Mouse (Mus musculus) adipocyte (in vitro differentiated cells): ENCODE measurements around the gene Ppp1ca.

Experiments
- DNase-seq: peaks from one replicate; pipeline ENCODE4 v3.0.0-alpha.2; 2016; ENCODE audit warnings: low spot score

Ppp1ca gene

DNA sequence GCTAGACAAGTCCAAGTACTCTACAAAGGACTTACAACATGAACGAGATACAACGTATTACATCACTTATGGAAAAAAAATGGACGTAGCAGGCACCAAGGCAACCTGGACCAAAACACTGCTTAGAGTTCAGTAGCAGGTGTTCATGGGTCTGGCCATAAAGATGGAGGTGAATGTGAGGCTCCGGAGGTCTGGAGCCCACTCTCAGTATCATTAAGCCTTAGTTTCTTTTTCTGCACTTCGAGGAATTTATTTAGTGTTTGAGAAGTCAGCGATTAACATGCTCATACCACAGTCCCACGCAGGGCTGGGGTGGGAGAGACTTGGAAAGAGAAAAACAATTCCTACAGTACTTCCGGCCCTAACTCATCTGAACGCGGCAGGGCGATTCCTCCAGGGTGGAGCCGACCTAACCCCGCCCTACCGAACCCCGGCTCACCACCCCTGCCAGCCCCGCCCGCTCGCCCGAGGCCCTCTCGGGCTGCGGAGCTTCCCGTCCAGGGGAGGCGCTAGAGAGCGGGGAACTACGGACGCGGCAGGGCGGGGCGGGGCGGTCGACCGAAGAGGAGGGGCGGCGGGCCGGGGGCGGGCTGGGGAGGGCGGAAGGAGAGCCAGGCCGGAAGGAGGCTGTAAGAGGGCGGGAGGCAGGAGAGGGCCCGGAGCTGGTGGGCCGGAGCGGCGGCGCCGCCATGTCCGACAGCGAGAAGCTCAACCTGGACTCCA, at the start of gene Ppp1ca:
Gene Ppp1ca (plus strand): TSS at position 538 of the 723 bp plus-strand sequence.
- DNase-seq, result peak; percentile 96

DNA sequence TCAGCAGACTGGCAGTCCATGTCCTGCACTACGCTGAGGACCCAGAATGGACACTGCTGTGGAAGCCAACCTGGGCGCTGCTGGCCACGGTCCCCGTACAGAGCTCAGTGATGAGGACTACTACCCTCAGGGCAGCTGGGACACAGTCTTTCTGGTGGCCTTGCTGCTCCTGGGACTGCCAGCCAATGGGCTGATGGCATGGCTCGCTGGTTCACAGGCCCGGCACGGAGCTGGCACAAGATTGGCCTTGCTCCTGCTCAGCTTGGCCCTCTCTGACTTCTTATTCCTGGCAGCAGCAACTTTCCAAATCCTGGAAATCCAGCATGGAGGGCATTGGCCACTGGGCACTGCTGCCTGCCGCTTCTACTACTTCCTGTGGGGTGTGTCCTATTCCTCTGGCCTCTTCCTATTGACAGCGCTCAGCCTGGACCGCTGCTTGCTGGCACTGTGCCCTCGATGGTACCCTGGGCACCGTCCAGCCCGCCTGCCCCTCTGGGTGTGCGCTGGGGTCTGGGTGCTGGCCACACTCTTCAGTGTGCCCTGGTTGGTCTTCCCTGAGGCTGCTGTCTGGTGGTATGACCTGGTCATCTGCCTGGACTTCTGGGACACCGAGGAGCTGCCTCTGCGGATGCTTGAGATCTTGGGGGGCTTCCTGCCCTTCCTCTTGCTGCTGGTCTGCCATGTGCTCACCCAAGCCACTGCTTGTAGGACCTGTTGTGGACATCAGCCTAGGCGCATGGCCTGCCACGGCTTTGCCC, 49.3 kb upstream of the Ppp1ca start:
- peak; percentile 64 for DNase-seq

DNA sequence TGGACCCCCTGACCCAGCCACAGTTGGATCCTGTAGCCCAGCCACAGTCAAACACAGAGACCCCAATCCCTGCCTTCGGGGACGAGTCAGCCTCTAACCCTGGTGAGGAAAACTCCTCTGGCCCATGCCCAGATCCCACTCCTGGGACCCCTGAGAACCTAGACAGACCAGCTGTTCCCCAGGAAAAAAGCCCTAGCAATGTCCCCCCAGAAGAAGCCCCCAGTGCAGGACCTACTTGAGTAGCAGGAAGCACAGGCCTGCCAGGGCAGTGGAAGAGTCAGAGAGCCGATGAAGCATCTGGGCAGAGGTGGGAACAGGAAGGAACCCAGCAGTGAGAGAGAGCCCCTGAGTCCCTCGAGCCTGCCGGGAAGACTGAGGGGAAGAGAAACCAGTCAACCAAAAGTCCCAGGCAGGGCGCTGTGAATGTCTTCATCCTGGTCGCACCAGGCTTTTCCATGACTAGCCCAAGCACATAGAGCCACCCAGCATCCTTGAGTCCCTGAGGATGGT, 48.1 kb upstream of the Ppp1ca start, which contains the start of gene Cabp4:
Gene Cabp4 (minus strand): TSS at position 275 of the 510 bp plus-strand sequence.
- no peak for DNase-seq

DNA sequence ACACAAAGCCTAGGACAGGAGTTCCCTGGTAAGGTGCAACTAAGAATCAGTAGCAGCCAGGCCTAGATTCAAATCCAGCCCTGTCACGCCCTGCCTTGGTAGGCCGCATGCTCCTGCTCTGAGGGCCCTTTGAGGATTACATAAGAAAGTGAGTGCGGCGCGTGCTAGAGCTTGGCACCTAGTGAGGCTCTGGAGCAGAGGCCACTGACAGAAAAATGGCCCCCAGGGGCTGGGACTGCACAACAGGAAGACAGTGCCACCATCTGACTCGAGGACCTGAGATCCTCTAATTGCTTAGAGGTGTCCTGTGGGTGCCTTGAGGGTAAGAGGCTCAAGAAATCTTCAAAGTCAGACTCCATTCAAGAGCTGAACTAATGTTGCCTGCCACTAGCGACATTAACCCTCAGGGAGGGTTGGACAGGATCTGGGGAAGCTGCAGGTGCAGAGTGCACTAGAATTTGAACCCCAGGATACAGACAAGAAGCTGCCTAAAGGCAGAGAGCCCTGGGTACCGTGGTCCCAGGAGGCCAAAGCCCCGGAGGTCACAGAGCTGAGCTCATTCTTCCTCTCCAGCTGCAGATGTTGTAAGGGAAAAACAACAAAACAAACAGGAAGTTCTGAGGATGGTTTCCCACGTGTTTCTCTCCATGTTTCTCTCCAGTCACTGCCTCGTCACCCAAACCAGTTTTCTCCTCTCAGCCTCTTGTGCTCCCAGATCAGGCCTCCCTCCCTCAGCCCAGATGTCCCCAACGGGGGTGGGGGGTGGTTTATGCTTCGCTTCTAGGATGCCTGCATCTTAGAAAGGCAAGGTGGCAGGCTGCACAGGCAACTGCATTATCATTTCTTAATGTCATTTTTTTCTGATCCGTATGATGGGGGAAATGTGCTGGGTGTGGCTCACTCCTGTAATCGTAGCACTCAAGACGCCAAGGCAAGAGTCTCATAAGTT, 47.0 kb upstream of the Ppp1ca start:
- DNase-seq, result peak; percentile 81

DNA sequence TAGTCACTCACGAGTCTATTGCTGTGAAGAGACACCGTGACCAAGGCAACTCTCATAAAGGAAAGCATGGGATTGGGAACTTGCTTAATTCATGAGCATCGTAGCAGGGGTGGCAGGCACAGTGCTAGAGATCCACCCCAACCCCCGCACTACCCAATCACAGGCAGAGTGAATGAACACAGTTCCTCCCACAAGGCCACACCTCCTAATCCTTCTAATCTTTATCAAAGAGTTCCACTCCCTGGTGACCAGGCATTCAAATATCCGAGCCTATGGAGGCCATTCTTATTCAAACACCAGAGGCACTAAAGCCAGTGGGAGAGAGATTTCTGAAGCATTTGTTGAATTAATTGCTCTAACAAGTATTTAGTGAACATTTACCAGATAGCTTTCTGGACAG, 45.9 kb upstream of the Ppp1ca start:
- no peak for DNase-seq

DNA sequence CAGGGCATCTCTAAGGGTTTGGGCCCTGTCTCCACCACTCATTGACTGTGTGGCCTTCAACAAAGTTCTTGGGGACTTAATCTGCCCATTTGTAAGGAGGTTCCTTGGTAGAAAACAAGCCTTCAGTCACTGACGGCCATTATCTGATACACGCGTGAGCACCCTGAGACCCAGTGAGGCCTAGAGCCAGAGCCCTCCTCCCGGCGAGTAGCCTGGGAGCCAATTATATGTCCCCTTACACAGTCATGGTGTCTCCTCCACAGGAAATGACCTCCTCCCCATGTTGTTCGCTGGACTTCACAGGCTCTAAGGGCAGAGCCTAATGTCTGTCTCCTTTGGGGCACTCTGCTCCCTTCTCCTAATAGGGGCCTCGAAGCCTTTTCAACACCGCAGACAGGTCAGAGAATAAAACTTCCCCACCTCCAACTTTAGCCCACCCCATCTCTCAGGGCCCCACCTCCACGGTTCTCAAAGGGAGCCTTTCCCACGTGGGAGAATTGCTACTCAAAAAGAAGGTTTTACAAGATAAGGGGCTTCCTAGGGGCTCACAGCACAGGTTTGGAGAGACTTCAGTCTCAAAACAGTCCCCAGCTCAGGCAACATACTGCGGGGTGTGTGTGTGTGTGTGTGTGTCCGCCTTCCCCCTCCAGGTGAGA, 45.4 kb upstream of the Ppp1ca start:
- DNase-seq, result no peak

DNA sequence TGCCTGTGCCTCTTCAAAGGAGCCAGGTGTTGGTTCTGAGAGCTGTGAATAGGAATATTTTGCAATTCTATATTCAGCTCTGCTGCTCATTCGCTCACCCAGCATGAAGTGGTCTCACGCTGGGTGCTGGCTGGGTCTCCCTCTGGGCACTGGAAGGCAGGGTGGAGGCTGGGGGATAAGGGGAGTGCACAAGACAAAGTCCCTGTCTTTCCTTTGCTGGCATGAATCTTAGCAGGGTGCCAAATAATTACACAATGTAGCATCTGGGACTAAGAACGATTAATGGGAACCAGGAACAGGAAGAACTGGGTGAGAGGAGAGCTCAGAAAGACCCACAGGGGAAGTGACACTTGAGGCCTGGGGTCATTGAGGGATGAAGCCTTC, 44.9 kb upstream of the Ppp1ca start:
- DNase-seq, result peak; percentile 90

DNA sequence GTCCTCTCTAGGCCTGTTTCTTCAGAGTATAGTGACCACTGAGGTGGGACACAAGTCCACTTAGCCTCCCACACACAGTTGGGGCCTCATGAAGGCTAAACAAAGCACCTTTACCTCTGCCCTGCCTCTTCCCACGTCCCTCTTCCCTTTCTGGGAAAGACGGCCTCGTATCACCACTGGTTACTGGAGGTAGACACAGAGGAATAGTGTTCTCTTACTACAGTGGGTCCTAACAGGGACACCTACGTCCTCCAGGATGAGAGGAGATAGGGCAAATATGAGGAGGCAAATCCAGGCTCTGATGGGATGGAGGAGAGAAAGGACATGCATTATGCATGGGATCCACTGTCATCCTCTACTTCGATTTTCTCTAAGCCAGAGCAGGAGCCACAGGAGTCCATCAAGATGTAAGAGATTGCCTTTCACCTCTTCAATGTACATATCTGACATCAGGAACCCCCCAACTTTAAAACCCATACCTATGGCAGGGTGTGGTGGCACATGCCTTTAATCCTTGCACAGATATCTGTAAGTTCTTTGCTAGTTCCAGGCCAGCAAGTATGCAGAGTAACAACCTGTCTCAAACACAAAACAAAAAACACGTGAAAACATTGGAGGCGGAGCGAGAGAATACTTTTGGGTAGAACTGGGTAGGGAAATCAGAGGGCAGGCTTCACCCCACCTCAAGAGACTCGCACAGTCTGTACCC, 43.9 kb upstream of the Ppp1ca start:
- DNase-seq, result peak; percentile 42

DNA sequence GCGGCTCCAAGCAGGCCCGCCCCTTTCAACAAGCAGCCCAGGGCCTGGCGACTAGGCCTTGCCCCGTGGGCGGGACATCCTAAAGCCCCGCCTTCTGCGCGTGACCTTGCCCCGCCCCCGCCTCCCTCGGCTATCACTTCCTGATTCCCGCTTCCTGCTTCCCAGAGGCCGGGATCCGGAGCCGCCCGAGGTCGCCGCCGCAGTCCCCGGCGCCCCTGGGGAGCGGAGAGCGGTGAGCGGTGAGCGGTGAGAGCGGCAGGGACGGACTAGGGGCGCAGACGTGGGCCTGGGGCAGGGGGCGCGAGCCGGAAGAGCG, 43.4 kb upstream of the Ppp1ca start, which contains the start of gene Coro1b:
Gene Coro1b (plus strand): TSS at position 129 of the 316 bp plus-strand sequence.
- DNase-seq, result peak; percentile 97

DNA sequence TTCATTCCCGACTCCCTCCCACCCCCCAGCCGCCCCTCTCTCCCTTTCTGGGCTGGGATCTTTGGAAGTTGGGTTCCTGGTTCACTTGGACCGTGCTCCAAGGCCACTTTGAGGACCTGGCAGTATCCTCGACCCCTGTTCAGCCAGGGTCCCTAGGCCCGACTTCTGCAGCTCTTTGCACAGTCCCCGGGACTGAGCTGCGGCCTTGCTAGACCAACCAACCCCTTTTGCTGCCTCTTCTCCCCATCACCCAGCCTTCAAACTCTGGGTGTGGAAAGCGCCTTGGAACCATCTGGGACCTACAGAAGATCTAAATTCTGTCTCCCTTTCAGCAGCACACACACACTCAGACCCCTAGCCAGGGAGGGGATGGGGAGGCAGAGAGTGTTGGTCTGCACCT, 43.0 kb upstream of the Ppp1ca start:
- no peak for DNase-seq

DNA sequence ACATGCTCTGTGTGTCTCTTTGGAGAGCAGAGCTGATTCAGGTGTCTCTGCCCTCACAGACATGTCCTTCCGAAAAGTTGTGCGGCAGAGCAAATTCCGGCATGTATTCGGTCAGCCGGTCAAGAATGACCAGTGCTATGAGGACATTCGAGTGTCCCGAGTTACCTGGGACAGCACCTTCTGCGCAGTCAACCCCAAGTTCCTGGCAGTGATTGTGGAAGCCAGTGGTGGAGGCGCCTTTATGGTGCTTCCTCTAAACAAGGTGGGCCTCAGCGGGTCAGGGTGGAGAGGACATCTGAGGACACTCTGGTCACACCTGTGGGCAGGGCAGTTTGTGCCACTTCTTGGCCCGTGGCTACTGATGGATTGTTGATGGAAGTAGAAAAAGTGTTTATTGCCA, 42.6 kb upstream of the Ppp1ca start:
- no peak for DNase-seq

DNA sequence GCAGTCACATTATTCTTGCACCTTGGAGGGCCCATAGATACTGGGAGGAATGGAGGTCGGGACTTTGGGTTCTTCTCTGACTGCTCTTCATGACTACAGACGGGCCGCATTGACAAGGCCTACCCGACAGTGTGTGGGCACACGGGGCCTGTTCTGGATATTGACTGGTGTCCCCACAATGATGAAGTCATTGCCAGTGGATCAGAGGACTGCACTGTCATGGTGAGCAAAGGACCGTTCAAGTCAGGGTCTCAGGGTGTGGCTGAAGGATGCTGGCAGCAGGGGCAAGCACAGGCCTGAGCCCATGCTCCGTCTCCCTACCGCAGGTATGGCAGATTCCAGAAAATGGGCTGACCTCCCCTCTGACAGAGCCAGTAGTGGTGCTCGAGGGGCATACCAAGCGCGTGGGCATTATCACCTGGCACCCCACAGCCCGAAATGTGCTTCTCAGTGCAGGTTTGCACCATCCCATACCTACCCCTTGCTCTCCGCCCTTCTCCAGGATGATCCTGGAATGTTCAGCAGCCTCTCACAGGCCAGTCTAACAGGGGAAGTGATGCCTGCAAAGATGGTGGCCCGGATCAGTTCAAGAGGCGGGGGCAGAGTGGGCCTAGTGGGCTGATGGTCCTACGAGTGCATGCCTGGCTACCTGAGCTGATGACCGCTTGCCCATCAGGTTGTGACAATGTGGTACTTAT, 42.0 kb upstream of the Ppp1ca start:
- DNase-seq, result no peak

DNA sequence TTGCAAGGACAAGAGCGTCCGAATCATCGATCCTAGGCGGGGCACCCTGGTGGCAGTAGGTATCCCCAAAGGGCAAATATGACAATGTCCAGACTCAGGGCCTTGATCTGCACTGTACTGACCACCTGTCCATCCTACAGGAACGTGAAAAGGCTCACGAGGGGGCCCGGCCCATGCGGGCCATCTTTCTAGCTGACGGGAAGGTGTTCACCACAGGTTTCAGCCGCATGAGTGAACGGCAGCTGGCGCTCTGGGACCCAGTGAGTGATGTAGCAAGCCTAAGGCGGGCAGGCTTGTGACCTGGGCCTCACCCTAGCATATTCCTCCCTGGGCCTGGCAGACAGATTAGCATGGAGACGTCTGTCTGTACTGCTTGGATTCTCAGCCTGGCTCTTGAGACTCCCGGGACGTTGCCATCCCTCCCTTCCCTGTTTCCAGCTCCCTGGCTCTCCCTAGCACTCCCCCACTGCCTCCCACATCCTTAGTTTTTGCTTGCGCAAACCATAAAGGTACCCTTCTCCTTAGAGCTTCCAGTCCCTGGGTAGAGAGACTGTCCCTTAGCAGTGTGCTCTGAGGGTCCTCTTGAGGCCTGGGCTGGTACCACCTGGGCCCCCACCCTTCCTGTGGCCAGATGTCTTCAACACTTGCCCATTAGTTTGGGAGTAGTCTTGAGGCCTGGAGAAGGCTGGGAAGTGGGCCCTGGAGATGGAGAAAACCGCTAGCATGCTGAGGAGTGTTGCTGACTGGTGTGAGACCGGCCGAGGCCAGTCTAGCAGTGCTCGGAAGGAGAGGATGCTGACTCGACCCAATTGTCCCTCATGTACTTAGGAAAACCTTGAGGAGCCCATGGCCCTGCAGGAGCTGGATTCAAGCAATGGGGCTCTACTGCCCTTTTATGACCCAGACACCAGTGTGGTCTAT, 41.0 kb upstream of the Ppp1ca start:
- no peak for DNase-seq

DNA sequence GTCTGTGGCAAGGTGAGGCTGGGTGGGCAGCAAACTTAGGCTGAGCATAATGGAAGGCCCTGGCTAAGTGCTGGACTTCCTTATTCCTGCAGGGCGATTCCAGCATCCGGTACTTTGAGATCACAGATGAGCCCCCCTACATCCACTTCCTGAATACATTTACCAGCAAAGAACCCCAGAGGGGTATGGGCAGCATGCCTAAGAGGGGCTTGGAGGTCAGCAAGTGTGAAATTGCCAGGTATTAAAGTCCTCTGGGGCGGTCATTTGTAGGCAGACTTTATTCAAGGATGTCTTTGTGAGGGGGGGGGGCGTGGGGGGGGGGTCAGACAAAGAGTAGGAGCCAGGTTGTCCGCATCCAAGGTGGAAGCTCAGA, 40.4 kb upstream of the Ppp1ca start:
- DNase-seq, result no peak

DNA sequence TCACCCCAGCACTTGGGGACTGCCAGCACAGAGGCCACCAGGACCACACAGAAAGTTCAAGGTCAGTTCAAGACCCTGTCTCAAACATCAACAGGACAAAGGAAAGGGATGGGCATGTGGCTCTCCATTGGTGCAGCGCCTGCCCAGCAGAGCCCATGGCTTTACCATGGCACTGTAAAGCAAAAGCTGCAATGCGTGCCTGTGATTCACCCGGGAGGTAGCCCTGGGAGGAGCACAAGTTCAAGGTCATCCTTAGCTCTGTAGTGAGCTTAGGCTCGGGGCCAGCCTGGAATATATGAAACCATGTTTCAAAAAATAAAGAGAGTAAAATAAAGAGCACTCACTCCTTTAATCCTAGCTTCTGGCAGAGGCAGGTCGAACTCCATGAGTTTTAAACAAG, 40.0 kb upstream of the Ppp1ca start:
- no peak for DNase-seq

DNA sequence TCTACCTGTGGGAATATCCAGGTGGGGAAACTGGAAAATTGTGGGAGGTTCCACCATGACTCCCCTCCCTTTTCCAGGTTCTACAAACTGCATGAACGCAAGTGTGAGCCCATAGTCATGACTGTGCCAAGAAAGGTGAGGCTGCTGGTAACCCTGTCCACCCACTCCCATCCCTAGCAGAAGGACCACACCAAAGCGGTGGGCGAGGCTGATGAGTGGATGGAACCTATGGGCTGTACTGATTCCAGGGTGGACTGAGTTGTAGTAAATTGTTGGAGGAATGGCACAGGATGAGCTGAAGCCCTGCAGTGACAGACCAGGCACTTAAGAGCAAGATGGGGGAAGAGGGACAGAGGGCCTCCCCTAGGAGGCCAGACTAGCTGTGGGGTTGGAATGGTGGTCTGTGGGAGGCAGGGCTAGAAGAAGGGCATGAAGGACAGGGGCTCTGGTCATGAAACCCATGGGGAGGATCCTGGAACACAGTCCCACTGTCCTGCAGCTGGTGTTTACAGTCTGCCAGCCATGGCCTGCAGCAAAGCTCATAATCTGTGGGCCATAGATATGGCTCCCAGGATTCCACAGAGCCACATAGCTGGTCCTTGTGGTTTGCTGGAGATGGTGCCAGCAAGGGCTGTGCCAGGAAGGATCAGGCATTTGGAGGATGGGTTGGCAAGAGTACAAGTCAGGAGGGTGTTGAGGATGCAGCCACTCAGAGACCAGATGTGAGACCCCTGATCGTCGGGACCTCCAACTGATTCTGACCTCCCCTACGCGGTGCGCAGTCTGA, 39.2 kb upstream of the Ppp1ca start:
- no peak for DNase-seq

DNA sequence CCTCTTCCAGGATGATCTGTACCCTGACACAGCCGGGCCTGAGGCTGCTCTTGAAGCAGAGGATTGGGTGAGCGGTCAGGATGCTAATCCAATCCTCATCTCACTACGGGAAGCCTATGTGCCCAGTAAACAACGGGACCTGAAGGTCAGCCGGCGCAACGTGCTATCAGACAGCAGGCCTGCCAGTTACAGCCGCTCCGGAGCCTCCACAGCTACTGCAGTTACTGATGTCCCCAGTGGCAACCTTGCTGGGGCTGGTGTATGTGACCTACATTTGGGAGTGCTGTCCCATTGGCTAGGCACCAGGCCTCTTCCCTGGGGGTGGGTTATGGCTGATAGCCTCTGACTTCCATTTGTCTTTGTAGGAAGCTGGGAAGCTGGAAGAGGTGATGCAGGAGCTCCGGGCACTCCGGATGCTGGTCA, 38.6 kb upstream of the Ppp1ca start, which contains the start of gene Ptprcap:
Gene Ptprcap (plus strand): TSS at position 373 of the 423 bp plus-strand sequence.
- no peak for DNase-seq

DNA sequence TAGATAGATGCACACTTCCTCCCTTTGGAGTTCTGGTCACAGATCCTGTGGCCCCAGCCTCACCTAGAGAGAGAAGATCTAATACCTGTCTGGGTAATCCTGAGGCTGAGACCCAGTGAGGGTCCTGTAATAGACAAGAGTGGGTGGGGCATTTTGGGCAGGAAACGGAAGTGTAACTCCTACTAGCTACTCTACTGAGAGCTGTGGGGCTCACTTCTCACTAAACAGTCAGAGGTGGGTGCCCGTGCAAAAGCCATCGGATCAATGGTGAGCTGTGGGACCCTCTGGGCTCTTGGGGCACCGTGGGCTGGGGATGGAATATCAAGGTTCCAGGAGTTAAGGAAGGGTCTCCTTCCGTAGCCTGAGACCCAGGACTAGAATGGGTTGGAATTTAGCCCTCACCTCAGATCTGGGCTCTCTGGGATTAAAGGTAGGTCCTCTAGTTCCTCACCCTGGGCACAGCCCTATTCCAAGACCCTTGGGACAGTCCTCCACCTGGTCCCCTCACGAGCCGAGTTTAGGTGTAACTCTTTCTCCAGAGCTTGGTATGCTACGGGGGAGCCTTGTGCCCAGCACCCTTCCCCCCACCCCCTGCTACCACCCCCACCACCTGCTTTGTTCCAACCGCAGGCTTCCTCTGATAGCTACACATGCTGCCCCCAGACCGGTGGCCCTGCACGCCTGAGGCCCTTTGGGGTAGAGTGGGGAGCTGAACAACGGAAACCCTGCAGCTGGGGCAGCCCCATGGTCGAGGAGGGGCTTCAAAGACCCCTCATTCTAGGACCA, 37.2 kb upstream of the Ppp1ca start:
- no peak for DNase-seq
